ENCODE assay signal across 17 mouse cellular contexts in the genomic region with DNA sequence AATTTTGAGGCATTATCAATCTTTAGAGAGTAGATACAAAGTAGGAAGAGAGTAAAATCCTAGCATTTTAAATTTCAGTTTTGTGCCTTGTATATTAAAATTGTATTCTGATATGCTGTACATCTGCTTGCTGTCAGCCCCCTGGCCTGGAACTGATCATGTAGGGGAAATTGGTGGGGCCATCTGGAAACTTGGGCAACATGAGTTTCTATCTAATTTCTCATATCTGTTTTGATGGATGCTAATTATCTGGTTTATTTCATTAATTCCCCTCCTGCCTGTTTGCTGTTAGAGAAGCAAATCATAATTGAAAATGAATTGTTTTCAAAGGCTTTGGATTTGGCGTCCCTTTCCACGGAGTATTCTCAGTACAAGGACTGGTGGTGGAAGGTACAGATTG. TPM values are rescaled to one million over a fixed set of nuclear protein-coding genes. Genes with fewer than 3 reads are reported as not detected.
"Had no signal": no experiment of that assay in that cellular context is flagged by ENCODE, and none has a peak within 500 bp of the region (broad histone marks: within the 10 kb centered on the region; RNA-seq: fewer than 3 reads in every experiment).

No protein-coding gene starts in this region.

- H3K36me3 ChIP-seq: limb, embryonic 12.5 days; liver, embryonic 13.5 days; lung, embryonic 15.5 days; midbrain, embryonic 15.5 days had no signal

- H3K27me3 ChIP-seq: limb, embryonic 12.5 days; liver, embryonic 13.5 days; lung, embryonic 15.5 days; megakaryocyte, embryonic 14.5 days; midbrain, embryonic 15.5 days; neural tube, embryonic 13.5 days had no signal

- H3K4me3 ChIP-seq: limb, embryonic 12.5 days; liver, embryonic 13.5 days; lung, embryonic 15.5 days; megakaryocyte, embryonic 14.5 days; midbrain, embryonic 15.5 days; neural tube, embryonic 13.5 days had no signal

- DNase-seq: kidney, postnatal 25 days; layer of hippocampus, adult 9-11 months; liver; liver, embryonic 13.5 days; liver, postnatal 0 days; lung, postnatal 14 days; right cerebral cortex, postnatal 14 days; thymus, adult 2 months; thymus, postnatal 25 days had no signal

- H3K9me3 ChIP-seq: limb, embryonic 12.5 days; liver, embryonic 13.5 days; lung, embryonic 15.5 days; megakaryocyte, embryonic 14.5 days; midbrain, embryonic 15.5 days; neural tube, embryonic 13.5 days had no signal

- H3K4me1 ChIP-seq: limb, embryonic 12.5 days; liver, embryonic 13.5 days; lung, embryonic 15.5 days; megakaryocyte, embryonic 14.5 days; midbrain, embryonic 15.5 days; neural tube, embryonic 13.5 days had no signal

- ATAC-seq: liver, postnatal 0 days; midbrain, embryonic 15.5 days had no signal

- H3K4me2 ChIP-seq: limb, embryonic 12.5 days; liver, embryonic 13.5 days; lung, embryonic 15.5 days; midbrain, embryonic 11.5 days; midbrain, embryonic 15.5 days; neural tube, embryonic 13.5 days had no signal

- H3K9ac ChIP-seq: limb, embryonic 12.5 days; liver, embryonic 13.5 days; liver, postnatal 0 days; lung, embryonic 15.5 days; midbrain, embryonic 15.5 days; neural tube, embryonic 13.5 days had no signal

- H3K27ac ChIP-seq: limb, embryonic 12.5 days; liver, embryonic 13.5 days; lung, embryonic 15.5 days; macrophage; midbrain, embryonic 15.5 days; neural tube, embryonic 13.5 days had no signal

RNA-seq across cellular contexts. Expression of gene Ttc8, which starts 36.6 kb away (rescaled TPM):
- total RNA-seq: monocyte, adult 5-6 weeks had no signal
